Mouse (Mus musculus) midbrain, embryonic 10.5 days (tissue): ENCODE data around the gene Mib2. TPM values are rescaled to one million over a fixed set of nuclear protein-coding genes. Genes with fewer than 3 reads are reported as not detected.

ENCODE experiments used
- DNase-seq: peaks from one replicate; pipeline ENCODE4 v3.0.0-alpha.2; 2017; ENCODE audit warnings: low spot score
- H3K27ac ChIP-seq: fragments of 300-500 bp; sonication (generic); replicated peaks from 2 replicates; pipeline ENCODE4 v1.5.1; 2016; ENCODE audit warnings: mild to moderate bottlenecking
- H3K27me3 ChIP-seq: fragments of 300-500 bp; sonication (generic); 2 replicates; pipeline ENCODE4 v1.6.1; 2016; ENCODE audit warnings: low read depth, mild to moderate bottlenecking; ENCODE audit not compliant: poor library complexity, severe bottlenecking
- H3K36me3 ChIP-seq: fragments of 300-500 bp; sonication (generic); 2 replicates; pipeline ENCODE4 v1.6.1; 2016; ENCODE audit warnings: mild to moderate bottlenecking, moderate library complexity
- H3K4me1 ChIP-seq: fragments of 300-500 bp; sonication (generic); 2 replicates; pipeline ENCODE4 v1.6.1; 2016
- H3K4me3 ChIP-seq: fragments of 300-500 bp; sonication (generic); 2 replicates; pipeline ENCODE4 v1.5.1; 2016; ENCODE audit warnings: mild to moderate bottlenecking, moderate library complexity
- H3K9me3 ChIP-seq: fragments of 300-500 bp; sonication (generic); replicated peaks from 2 replicates; pipeline ENCODE4 v1.6.1; 2016; ENCODE audit warnings: mild to moderate bottlenecking
- WGBS: fragments of 180-500 bp; shearing (Covaris S2); methylation state at CpG from one replicate; pipeline ENCODE4 v1.1.7; 2016; 5-methylcytosine and 5-hydroxymethylcytosine counted together
- polyA plus RNA-seq: library from polyadenylated mRNA; unstranded; fragments of >200 nt; fragmentation: Nextera tagmentation; extraction: Ambion mirVana; gene quantifications from 2 replicates; pipeline ENCODE4 v1.2.1, GENCODE M21; 2016

Mib2 gene
- 22.0 and 22.5 TPM in 2 replicates for polyA plus RNA-seq

GRCm38 (mm10) chr4:155668689-155669597, at the start of gene Mib2:
Mib2 (minus strand) TSS chr4:155669198.
- Histone ChIP-seq H3K4me3 (peak within 1 kb of the TSS; percentile 74), H3K4me1 (peaks cover 13% of the 10 kb centered on the region), H3K27ac (peak within 1 kb of the TSS; percentile 81), H3K9me3 (no peaks in the 10 kb centered on the region), H3K36me3 (peaks cover 3% of the 10 kb centered on the region; the same call in 1 of the 2 replicates), H3K27me3 (no peaks in the 10 kb centered on the region; the same call in 1 of the 2 replicates)
- under 1% methylated on average over 73 of the region's 73 CpGs for WGBS
- DNase-seq, result peak; percentile 97

GRCm38 (mm10) chr4:155710521-155711252, 41.7 kb upstream of the Mib2 start:
- peaks cover 28% of the 10 kb centered on the region for H3K36me3 ChIP-seq
- peaks cover 13% of the 10 kb centered on the region for H3K4me1 ChIP-seq
- no peak overlapping the region for H3K27ac ChIP-seq
- no peaks in the 10 kb centered on the region for H3K27me3 ChIP-seq
- no peak overlapping the region for H3K4me3 ChIP-seq
- no peak for DNase-seq
- 67% methylated on average over 6 of the region's 6 CpGs for WGBS
- no peaks in the 10 kb centered on the region for H3K9me3 ChIP-seq

- no peaks in the 10 kb centered on the region for H3K9me3 ChIP-seq
- peaks cover 19% of the 10 kb centered on the region for H3K4me1 ChIP-seq
- H3K4me3 ChIP-seq, result no peak overlapping the region
- DNase-seq, result no peak
- H3K27me3 ChIP-seq, result no peaks in the 10 kb centered on the region
- H3K27ac ChIP-seq, result no peak overlapping the region
- H3K36me3 ChIP-seq, result peaks cover 11% of the 10 kb centered on the region
Observed at GRCm38 (mm10) chr4:155708988-155709387, 40.0 kb upstream of the Mib2 start.

GRCm38 (mm10) chr4:155708582-155708981, 39.6 kb upstream of the Mib2 start:
- H3K27ac ChIP-seq, result no peak overlapping the region
- no peaks in the 10 kb centered on the region for H3K9me3 ChIP-seq
- H3K4me1 ChIP-seq, result peaks cover 20% of the 10 kb centered on the region
- 91% methylated on average over 2 of the region's 2 CpGs for WGBS
- no peak for DNase-seq
- no peak overlapping the region for H3K4me3 ChIP-seq
- no peaks in the 10 kb centered on the region for H3K27me3 ChIP-seq
- H3K36me3 ChIP-seq, result peaks cover 9% of the 10 kb centered on the region; the same call in 1 of the 2 replicates

- Histone ChIP-seq H3K36me3 (peaks cover 5% of the 10 kb centered on the region; the same call in 1 of the 2 replicates), H3K4me1 (peaks cover 20% of the 10 kb centered on the region), H3K4me3 (peak overlapping the region; percentile 100), H3K27ac (peak overlapping the region; percentile 93), H3K9me3 (no peaks in the 10 kb centered on the region), H3K27me3 (no peaks in the 10 kb centered on the region)
- no peak for DNase-seq
- WGBS, result under 1% methylated on average over 19 of the region's 19 CpGs
Observed at GRCm38 (mm10) chr4:155705592-155705929, 36.6 kb upstream of the Mib2 start.

- under 1% methylated on average over 83 of the region's 83 CpGs for WGBS
- H3K4me1 ChIP-seq, result peaks cover 19% of the 10 kb centered on the region
- no peaks in the 10 kb centered on the region for H3K9me3 ChIP-seq
- H3K27me3 ChIP-seq, result no peaks in the 10 kb centered on the region
- peak within 1 kb of the TSS; percentile 100 for H3K4me3 ChIP-seq
- DNase-seq, result peak; percentile 95
- H3K27ac ChIP-seq, result peak within 1 kb of the TSS; percentile 93
- H3K36me3 ChIP-seq, result peaks cover 4% of the 10 kb centered on the region; the same call in 1 of the 2 replicates
Observed at GRCm38 (mm10) chr4:155704721-155705591, 36.0 kb upstream of the Mib2 start, which contains the start of gene Ssu72. Ssu72 (plus strand) TSS chr4:155704800.

GRCm38 (mm10) chr4:155703425-155703929, 34.5 kb upstream of the Mib2 start:
- Histone ChIP-seq H3K4me1 (peaks cover 18% of the 10 kb centered on the region), H3K4me3 (no peak overlapping the region), H3K9me3 (no peaks in the 10 kb centered on the region), H3K36me3 (no peaks in the 10 kb centered on the region; the same call in 1 of the 2 replicates), H3K27me3 (no peaks in the 10 kb centered on the region), H3K27ac (no peak overlapping the region)
- DNase-seq, result no peak
- 96% methylated on average over 4 of the region's 4 CpGs for WGBS

GRCm38 (mm10) chr4:155700425-155700824, 31.4 kb upstream of the Mib2 start:
- H3K9me3 ChIP-seq, result no peaks in the 10 kb centered on the region
- no peaks in the 10 kb centered on the region for H3K36me3 ChIP-seq
- no peak overlapping the region for H3K27ac ChIP-seq
- H3K4me1 ChIP-seq, result peaks cover 9% of the 10 kb centered on the region
- DNase-seq, result no peak
- H3K4me3 ChIP-seq, result no peak overlapping the region
- peaks cover 19% of the 10 kb centered on the region for H3K27me3 ChIP-seq

- no peaks in the 10 kb centered on the region for H3K36me3 ChIP-seq
- no peak overlapping the region for H3K27ac ChIP-seq
- H3K27me3 ChIP-seq, result peaks cover 45% of the 10 kb centered on the region
- DNase-seq, result no peak
- H3K9me3 ChIP-seq, result no peaks in the 10 kb centered on the region
- whole genome bisulfite sequencing, result 83% methylated on average over 16 of the region's 16 CpGs
- H3K4me1 ChIP-seq, result peaks cover 19% of the 10 kb centered on the region
- H3K4me3 ChIP-seq, result 0 out of 2 replicates have a peak overlapping the region, but pooled peaks have one; percentile 81
Observed at GRCm38 (mm10) chr4:155696261-155697255, 27.6 kb upstream of the Mib2 start.

- Histone ChIP-seq H3K36me3 (no peaks in the 10 kb centered on the region), H3K9me3 (no peaks in the 10 kb centered on the region), H3K27ac (no peak overlapping the region), H3K4me1 (peaks cover 19% of the 10 kb centered on the region), H3K4me3 (peak overlapping the region; percentile 81), H3K27me3 (peaks cover 45% of the 10 kb centered on the region)
- WGBS, result 80% methylated on average over 4 of the region's 4 CpGs
- no peak for DNase-seq
Observed at GRCm38 (mm10) chr4:155695531-155696062, 26.6 kb upstream of the Mib2 start.
